Mouse (Mus musculus): ENCODE results near the gene Htra2. TPM values are rescaled to one million over a fixed set of nuclear protein-coding genes. Genes with fewer than 3 reads are reported as not detected.

Htra2 gene
- polyA plus RNA-seq, 1 experiment from 2014 or later, result 35.7 TPM

- Histone ChIP-seq H3K9me3 (ENCODE audit: control insufficient read depth, low read length) (no peaks in the 10 kb centered on the region), H3K27ac (replicated peaks) (peak overlapping the region; percentile 82), H3K9ac (ENCODE audit: low read length) (peak overlapping the region; percentile 68), H3K27me3 (ENCODE audit: control insufficient read depth, insufficient read depth, low read length) (no peaks in the 10 kb centered on the region), H3K4me2 (replicated peaks; ENCODE audit: low read depth) (peak overlapping the region; percentile 80), H3K4me3 (ENCODE audit: low read depth, low read length) (peak overlapping the region; percentile 65), H3K36me3 (ENCODE audit: control insufficient read depth, insufficient read depth, low read length) (no peaks in the 10 kb centered on the region), H3K4me1 (replicated peaks; ENCODE audit: control insufficient read depth, insufficient read depth) (no peaks in the 10 kb centered on the region)
- DNase-seq (ENCODE audit: low spot score) (no peak), ATAC-seq (ENCODE audit: low FRiP score, low TSS enrichment) (no peak)
- WGBS, result 36% methylated on average over 5 of the region's 5 CpGs
- no peak for TF ChIP-seq CTCF (IDR thresholded peaks at IDR 0.05; ENCODE audit: low read depth)
- TF ChIP-seq EP300 (optimal IDR thresholded peaks at IDR 0.05), result no peak
Measured at GRCm38 (mm10) chr6:83034463-83035055, 20.5 kb downstream of the Htra2 start.

GRCm38 (mm10) chr6:83033249-83034185 lies 21.6 kb downstream of the Htra2 start, which contains the start of the genes Dok1 and Loxl3:
Dok1 (minus strand) TSS chr6:83033471.
Loxl3 (plus strand) TSS chr6:83034173.
- peak; percentile 78 for ATAC-seq (ENCODE audit: low FRiP score, low TSS enrichment)
- no peaks in the 10 kb centered on the region for H3K36me3 ChIP-seq (ENCODE audit: control insufficient read depth, insufficient read depth, low read length)
- peak within 1 kb of the TSS; percentile 68 for H3K9ac ChIP-seq (ENCODE audit: low read length)
- no peaks in the 10 kb centered on the region for H3K27me3 ChIP-seq (ENCODE audit: control insufficient read depth, insufficient read depth, low read length)
- under 1% methylated on average over 49 of the region's 51 CpGs for WGBS
- H3K27ac ChIP-seq (replicated peaks), result peak within 1 kb of the TSS; percentile 82
- H3K4me2 ChIP-seq (replicated peaks; ENCODE audit: low read depth), result peak within 1 kb of the TSS; percentile 80
- no peaks in the 10 kb centered on the region for H3K9me3 ChIP-seq (ENCODE audit: control insufficient read depth, low read length)
- DNase-seq (ENCODE audit: low spot score), result peak; percentile 81
- H3K4me3 ChIP-seq (ENCODE audit: low read depth, low read length), result peak within 1 kb of the TSS; percentile 65
- no peaks in the 10 kb centered on the region for H3K4me1 ChIP-seq (replicated peaks; ENCODE audit: control insufficient read depth, insufficient read depth)
- TF ChIP-seq EP300 (optimal IDR thresholded peaks at IDR 0.05), result no peak
- no peak for TF ChIP-seq CTCF (IDR thresholded peaks at IDR 0.05; ENCODE audit: low read depth)

GRCm38 (mm10) chr6:83032769-83033191 lies 22.3 kb downstream of the Htra2 start:
- Histone ChIP-seq H3K36me3 (ENCODE audit: control insufficient read depth, insufficient read depth, low read length) (no peaks in the 10 kb centered on the region), H3K27ac (replicated peaks) (peak overlapping the region; percentile 82), H3K27me3 (ENCODE audit: control insufficient read depth, insufficient read depth, low read length) (no peaks in the 10 kb centered on the region), H3K4me3 (ENCODE audit: low read depth, low read length) (peak overlapping the region; percentile 65), H3K9ac (ENCODE audit: low read length) (peak overlapping the region; percentile 68), H3K9me3 (ENCODE audit: control insufficient read depth, low read length) (no peaks in the 10 kb centered on the region), H3K4me2 (replicated peaks; ENCODE audit: low read depth) (peak overlapping the region; percentile 80), H3K4me1 (replicated peaks; ENCODE audit: control insufficient read depth, insufficient read depth) (no peaks in the 10 kb centered on the region)
- peak; percentile 68 for DNase-seq (ENCODE audit: low spot score)
- peak; percentile 51 for ATAC-seq (ENCODE audit: low FRiP score, low TSS enrichment)
- TF ChIP-seq CTCF (IDR thresholded peaks at IDR 0.05; ENCODE audit: low read depth) (peak; percentile 49; the same call in 1 of the 2 replicates), EP300 (optimal IDR thresholded peaks at IDR 0.05) (no peak)
- under 1% methylated on average over 31 of the region's 31 CpGs for WGBS

- Histone ChIP-seq H3K4me1 (replicated peaks; ENCODE audit: control insufficient read depth, insufficient read depth) (no peaks in the 10 kb centered on the region), H3K9me3 (ENCODE audit: control insufficient read depth, low read length) (no peaks in the 10 kb centered on the region), H3K27ac (replicated peaks) (no peak overlapping the region), H3K36me3 (ENCODE audit: control insufficient read depth, insufficient read depth, low read length) (no peaks in the 10 kb centered on the region), H3K9ac (ENCODE audit: low read length) (peak overlapping the region; percentile 68), H3K4me3 (ENCODE audit: low read depth, low read length) (peak overlapping the region; percentile 65), H3K27me3 (ENCODE audit: control insufficient read depth, insufficient read depth, low read length) (no peaks in the 10 kb centered on the region), H3K4me2 (replicated peaks; ENCODE audit: low read depth) (peak overlapping the region; percentile 80)
- ATAC-seq (ENCODE audit: low FRiP score, low TSS enrichment), result no peak
- 53% methylated on average over 18 of the region's 18 CpGs for WGBS
- no peak for DNase-seq (ENCODE audit: low spot score)
- no peak for TF ChIP-seq EP300 (optimal IDR thresholded peaks at IDR 0.05)
- no peak for TF ChIP-seq CTCF (IDR thresholded peaks at IDR 0.05; ENCODE audit: low read depth)
Measured at GRCm38 (mm10) chr6:83031921-83032590, 23.0 kb downstream of the Htra2 start.

- no peak overlapping the region for H3K27ac ChIP-seq (replicated peaks)
- 83% methylated on average over 7 of the region's 7 CpGs for WGBS
- ATAC-seq (ENCODE audit: low FRiP score, low TSS enrichment), result no peak
- no peak overlapping the region for H3K9ac ChIP-seq (ENCODE audit: low read length)
- no peaks in the 10 kb centered on the region for H3K4me1 ChIP-seq (replicated peaks; ENCODE audit: control insufficient read depth, insufficient read depth)
- H3K27me3 ChIP-seq (ENCODE audit: control insufficient read depth, insufficient read depth, low read length), result no peaks in the 10 kb centered on the region
- no peak for DNase-seq (ENCODE audit: low spot score)
- no peaks in the 10 kb centered on the region for H3K9me3 ChIP-seq (ENCODE audit: control insufficient read depth, low read length)
- H3K4me2 ChIP-seq (replicated peaks; ENCODE audit: low read depth), result no peak overlapping the region
- H3K36me3 ChIP-seq (ENCODE audit: control insufficient read depth, insufficient read depth, low read length), result no peaks in the 10 kb centered on the region
- TF ChIP-seq EP300 (optimal IDR thresholded peaks at IDR 0.05) (no peak), CTCF (IDR thresholded peaks at IDR 0.05; ENCODE audit: low read depth) (no peak)
- no peak overlapping the region for H3K4me3 ChIP-seq (ENCODE audit: low read depth, low read length)
Measured at GRCm38 (mm10) chr6:83031111-83031510, 24.0 kb downstream of the Htra2 start.
